Mouse (Mus musculus): ENCODE results near the gene Nudcd2. TPM values are rescaled to one million over a fixed set of nuclear protein-coding genes. Genes with fewer than 3 reads are reported as not detected.

Nudcd2 gene
- polyA plus RNA-seq, 1 experiment, result 13.3 TPM

DNA sequence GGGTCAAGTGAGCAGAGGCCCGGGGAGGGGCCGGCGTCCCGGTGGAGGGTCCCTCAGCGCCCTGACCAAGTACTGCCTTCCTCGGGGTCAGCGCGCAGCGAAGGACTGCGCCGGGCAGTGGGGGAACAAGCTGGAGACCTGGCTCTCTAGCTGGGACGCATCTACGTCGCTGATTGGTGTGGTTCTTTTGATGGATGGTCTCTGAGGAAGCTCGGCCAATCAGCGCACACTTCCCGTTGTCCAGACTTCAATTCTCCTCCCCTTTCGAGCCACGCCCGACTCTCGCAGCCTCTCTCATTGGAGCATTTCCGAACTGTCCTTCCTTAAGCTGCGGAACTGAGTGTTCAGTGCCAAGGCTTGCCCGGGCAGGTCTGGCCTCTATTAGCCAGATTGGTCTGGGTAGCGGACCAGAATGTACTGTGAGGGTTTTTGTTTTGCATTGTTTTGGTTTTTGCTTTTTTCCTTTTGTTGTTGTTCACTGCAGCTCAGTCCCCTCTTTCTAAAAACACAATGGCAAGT, 21.7 kb downstream of the Nudcd2 start, which contains the start of gene Ccng1:
TSS of gene Ccng1 (minus strand) at position 203 of the 519 bp plus-strand sequence.
- DNase-seq (ENCODE audit: low read depth), result peak; percentile 87

DNA sequence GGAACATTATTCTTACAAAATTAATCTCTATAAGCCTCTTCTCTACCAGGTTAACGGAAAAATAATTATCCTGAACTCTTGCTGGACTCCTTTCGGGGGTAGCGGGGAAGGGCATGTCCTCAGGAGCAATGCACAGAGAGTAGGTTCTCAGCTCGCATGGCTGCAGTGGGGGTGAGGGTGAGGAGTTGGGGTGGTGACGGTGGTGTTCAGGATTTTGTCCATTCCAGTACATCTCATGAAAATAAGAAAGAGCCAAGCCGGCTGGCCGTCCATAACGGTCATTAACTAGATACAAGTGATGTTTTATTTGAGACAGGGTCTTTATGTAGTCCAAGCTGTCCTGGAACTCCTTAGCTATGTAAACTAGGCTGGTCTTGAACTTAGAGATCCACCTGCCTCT, 22.5 kb downstream of the Nudcd2 start:
- no peak for DNase-seq (ENCODE audit: low read depth)

- no peak for DNase-seq (ENCODE audit: low read depth)
Measured at GRCm38 (mm10) chr11:40759896-40760295, 26.4 kb downstream of the Nudcd2 start.

DNA sequence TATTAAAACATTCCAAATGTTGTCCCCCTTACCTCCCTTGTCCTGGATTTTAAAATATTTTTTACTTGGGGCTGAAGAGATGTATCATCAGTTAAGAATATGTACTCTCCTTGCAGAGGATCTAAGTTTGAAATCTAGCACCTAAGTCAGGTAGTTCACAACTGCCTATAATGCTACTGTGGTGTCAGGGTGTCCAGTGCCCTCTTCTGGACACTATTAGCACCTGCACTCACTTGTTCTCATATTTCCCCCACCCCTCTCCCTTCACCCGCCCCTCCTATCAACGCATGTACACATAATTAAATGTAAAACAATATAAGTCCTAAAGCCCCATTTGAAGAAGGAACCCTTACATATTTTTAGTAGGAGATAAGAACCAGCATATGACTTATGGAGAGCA, 29.9 kb downstream of the Nudcd2 start:
- DNase-seq (ENCODE audit: low read depth), result no peak

GRCm38 (mm10) chr11:40764690-40765089, 31.2 kb downstream of the Nudcd2 start:
- DNase-seq (ENCODE audit: low read depth), result no peak

GRCm38 (mm10) chr11:40775315-40776269, 42.1 kb downstream of the Nudcd2 start:
- DNase-seq (ENCODE audit: low read depth), result no peak

- no peak for DNase-seq (ENCODE audit: low read depth)
Measured at GRCm38 (mm10) chr11:40781857-40782256, 48.4 kb downstream of the Nudcd2 start.

GRCm38 (mm10) chr11:40783346-40783745, 49.9 kb downstream of the Nudcd2 start:
- no peak for DNase-seq (ENCODE audit: low read depth)

DNA sequence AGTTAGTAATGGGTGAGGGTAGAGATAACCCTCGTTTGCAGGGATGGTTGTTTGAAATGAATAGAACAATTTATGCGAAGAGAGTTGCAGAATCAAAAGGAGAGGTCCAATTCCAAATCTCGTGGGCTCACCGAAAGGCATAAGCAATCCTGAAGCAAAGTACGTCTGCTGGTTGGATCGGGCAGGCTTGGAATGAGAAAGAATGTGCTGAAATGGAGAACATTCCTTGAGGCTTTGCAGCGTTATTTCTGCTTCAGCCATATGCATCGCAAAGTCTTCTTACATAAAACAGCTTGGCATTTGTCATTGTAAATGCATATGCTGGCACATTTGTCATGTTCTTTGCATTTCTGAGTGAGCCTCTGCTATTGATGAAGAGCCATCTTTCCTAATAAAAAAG, 50.9 kb downstream of the Nudcd2 start:
- no peak for DNase-seq (ENCODE audit: low read depth)

DNA sequence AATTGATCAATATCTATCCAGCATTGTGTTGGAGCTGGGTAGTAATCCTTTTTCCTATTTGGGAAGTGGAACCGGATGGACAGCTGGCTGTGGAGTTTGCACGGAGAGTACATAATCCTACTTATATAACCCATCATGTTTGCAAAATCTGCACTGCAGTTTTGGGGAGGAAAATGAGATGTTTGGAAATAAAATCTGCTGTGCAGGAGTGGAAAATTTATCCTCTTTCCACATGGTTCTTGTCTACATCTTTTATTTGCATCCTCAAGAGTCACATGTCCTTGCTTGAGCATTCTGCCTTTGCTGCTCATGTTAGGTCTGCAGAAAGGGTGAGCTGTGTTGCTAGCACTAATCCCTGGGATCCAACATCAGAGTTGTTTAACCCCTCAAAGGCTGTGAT, 53.4 kb downstream of the Nudcd2 start:
- no peak for DNase-seq (ENCODE audit: low read depth)

Other genes with a start within 250 kb of the Nudcd2 start
- gene Mat2b, start 38.5 kb upstream of the Nudcd2 start, polyA plus RNA-seq (2012; rRNA removed), result 45.9 and 49.4 TPM in 2 replicates
- 0.52 and 0.92 TPM in 2 replicates for gene Hmmr, start 245 bp upstream of the Nudcd2 start, polyA plus RNA-seq (2012; rRNA removed)
- 22.1 and 27.4 TPM in 2 replicates for gene Ccng1, start 21.6 kb downstream of the Nudcd2 start, polyA plus RNA-seq (2012; rRNA removed)

Measured in gonadal fat pad, adult 2 months (tissue).